Mouse (Mus musculus) small intestine, adult 2 months (tissue): Measurements from ENCODE around the gene Anxa4.
A peak's percentile ranks its signal among the peaks of the same experiment; 100 is the strongest.

Experiments
- CTCF ChIP-seq: fragments of 200-500 bp; IDR thresholded peaks from 2 replicates; pipeline ENCODE4 v1.5.1; 2012; ENCODE audit warnings: low read depth, mild to moderate bottlenecking, control low read depth, inconsistent platforms, low read length, moderate library complexity, mixed read lengths; ENCODE audit not compliant: insufficient replicate concordance, insufficient read length; ENCODE audit errors: extremely low read depth
- POLR2A ChIP-seq: fragments of 200-500 bp; IDR thresholded peaks from 2 replicates; pipeline ENCODE4 v1.6.1; 2012; ENCODE audit warnings: low read depth, mild to moderate bottlenecking, control low read depth, inconsistent platforms, low read length, moderate library complexity

- TF ChIP-seq CTCF, result no peak
- TF ChIP-seq POLR2A, result peak; percentile 68; the same call in 1 of the 2 replicates
Observed at GRCm38 (mm10) chr6:86793021-86793815, at the start of gene Anxa4.
